Mouse (Mus musculus) brain, embryonic 14.5 days (tissue): ENCODE data around the gene Krt13.

Experiments used
- CTCF ChIP-seq: fragments of 200-500 bp; IDR thresholded peaks from 2 replicates; pipeline ENCODE4 v1.5.1; 2012; ENCODE audit warnings: inconsistent platforms, mild to moderate bottlenecking, moderate library complexity, borderline replicate concordance; ENCODE audit not compliant: insufficient read depth, insufficient read length; ENCODE audit errors: extremely low read depth
- POLR2A ChIP-seq: fragments of 200-500 bp; IDR thresholded peaks from 2 replicates; pipeline ENCODE4 v1.6.1; 2012; ENCODE audit warnings: mild to moderate bottlenecking, inconsistent platforms, borderline replicate concordance; ENCODE audit not compliant: poor library complexity, insufficient read depth, insufficient read length, severe bottlenecking; ENCODE audit errors: extremely low read depth

DNA sequence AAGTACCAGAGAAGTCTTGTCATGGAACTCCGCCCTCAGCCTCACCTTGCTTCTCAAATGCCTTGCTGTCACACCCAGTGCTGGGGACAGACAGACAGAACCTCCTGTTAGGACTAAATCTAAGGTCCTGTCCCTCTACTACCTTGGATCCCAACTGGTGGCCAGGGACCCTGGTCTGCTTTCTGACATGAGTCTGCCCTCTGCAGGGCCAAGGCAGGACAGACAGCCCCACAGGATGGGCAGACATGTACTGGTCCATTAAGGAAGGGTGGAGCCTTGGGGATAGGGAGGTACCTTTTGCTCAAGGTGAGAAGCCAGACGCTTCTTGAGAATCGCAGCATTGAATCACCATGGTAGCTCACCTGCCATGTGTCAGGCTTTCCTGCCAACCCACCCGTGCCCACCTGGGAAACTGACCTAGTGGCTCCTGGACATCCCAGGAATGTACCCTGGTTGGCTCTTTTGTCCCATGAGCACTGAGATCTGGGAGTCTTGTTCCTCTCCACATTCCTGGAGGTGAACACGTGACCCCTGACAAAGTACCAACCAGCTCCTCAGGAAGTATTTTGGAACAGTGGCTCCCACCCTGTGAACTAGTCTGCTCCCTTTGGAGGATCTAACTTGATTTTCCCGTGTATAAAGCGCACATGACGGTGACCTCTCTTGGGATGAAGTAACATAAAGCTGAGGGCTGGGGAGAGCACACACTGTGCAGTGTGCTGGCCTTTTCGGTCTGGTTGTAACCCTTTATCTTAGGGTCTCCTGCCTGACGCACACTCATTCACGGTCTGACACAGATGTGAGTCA, 8.2 kb downstream of the Krt13 start:
- TF ChIP-seq POLR2A (no peak), CTCF (no peak)
